Mouse (Mus musculus) hindbrain, embryonic 14.5 days (tissue): Measurements from ENCODE around the gene Arntl2. TPM values are rescaled to one million over a fixed set of nuclear protein-coding genes. Genes with fewer than 3 reads are reported as not detected.

Experiments
- ATAC-seq: fragments of 200-750 bp; cut with Nextera tagmentation; 2 replicates; pipeline ENCODE4 v1.8.0; 2017; ENCODE audit warnings: moderate number of reproducible peaks, mild to moderate bottlenecking, moderate TSS enrichment, moderate library complexity; ENCODE audit not compliant: low FRiP score
- DNase-seq: peaks from one replicate; pipeline ENCODE4 v3.0.0-alpha.2; 2015; ENCODE audit warnings: low spot score
- H3K27ac ChIP-seq: fragments of 300-500 bp; sonication (generic); 2 replicates; pipeline ENCODE4 v1.5.1; 2014; ENCODE audit warnings: mild to moderate bottlenecking, moderate library complexity
- H3K27me3 ChIP-seq: fragments of 300-500 bp; sonication (generic); 2 replicates; pipeline ENCODE4 v1.6.1; 2014; ENCODE audit warnings: mild to moderate bottlenecking, low read length, mixed read lengths; ENCODE audit not compliant: control insufficient read depth, insufficient read depth
- H3K36me3 ChIP-seq: fragments of 300-500 bp; sonication (generic); replicated peaks from 2 replicates; pipeline ENCODE4 v1.6.1; 2014; ENCODE audit not compliant: control insufficient read depth, insufficient read depth
- H3K4me1 ChIP-seq: fragments of 300-500 bp; sonication (generic); replicated peaks from 2 replicates; pipeline ENCODE4 v1.6.1; 2014; ENCODE audit warnings: antibody characterized with exemption, low read length, mixed read lengths; ENCODE audit not compliant: control insufficient read depth, insufficient read depth
- H3K4me2 ChIP-seq: fragments of 300-500 bp; sonication (generic); replicated peaks from 2 replicates; pipeline ENCODE4 v1.6.1; 2014; ENCODE audit warnings: mild to moderate bottlenecking, moderate library complexity
- H3K4me3 ChIP-seq: fragments of 300-500 bp; sonication (generic); replicated peaks from 2 replicates; pipeline ENCODE4 v1.5.1; 2014; ENCODE audit warnings: mild to moderate bottlenecking, low read length
- H3K9ac ChIP-seq: fragments of 300-500 bp; sonication (generic); 2 replicates; pipeline ENCODE4 v1.6.1; 2014
- H3K9me3 ChIP-seq: fragments of 300-500 bp; sonication (generic); 2 replicates; pipeline ENCODE4 v1.6.1; 2016; ENCODE audit warnings: low read length; ENCODE audit not compliant: control insufficient read depth
- WGBS: fragments of 180-500 bp; shearing (Covaris S2); extraction: QIAGEN DNeasy Blood & Tissue Kit; methylation state at CpG from one replicate; pipeline ENCODE4 v1.1.7; 2014; 5-methylcytosine and 5-hydroxymethylcytosine counted together
- polyA plus RNA-seq: library from polyadenylated mRNA; unstranded; fragments of >200 nt; fragmentation: Nextera tagmentation; extraction: Ambion mirVana; gene quantifications from 2 replicates; pipeline ENCODE4 v1.2.1, GENCODE M21; 2014

Gene Arntl2
- polyA plus RNA-seq = 2.5 TPM in 2 replicates

DNA sequence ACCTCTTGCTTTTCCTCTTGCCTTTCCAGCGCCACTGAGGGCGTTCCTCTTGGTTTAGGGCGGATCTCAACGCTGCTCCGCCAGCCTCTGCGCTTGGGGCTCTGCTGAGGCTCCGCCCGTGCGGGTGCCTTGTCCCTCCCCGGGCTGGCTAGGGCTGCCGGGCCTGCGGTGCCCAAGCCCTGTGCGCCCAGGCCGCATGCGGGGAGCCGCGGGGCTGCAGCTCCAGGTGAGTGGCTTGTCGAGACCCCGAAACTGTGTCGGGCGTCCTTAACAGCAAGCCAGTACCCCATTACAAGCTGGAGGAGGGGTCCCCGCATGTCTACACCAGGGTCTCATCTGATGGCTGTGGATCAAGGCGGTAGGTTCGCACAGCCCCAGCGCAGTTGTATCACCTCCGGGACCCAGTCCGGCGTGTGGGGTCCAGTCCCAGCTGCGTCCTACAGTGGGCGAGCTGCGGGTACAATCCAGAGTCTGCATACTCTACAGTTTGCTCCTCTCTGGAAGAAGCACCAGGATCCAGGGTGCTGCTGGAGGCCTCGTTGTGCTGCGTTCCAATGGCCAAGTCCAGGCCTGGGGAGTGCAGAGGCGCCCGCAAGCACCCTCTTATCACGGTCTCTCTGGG lies at the start of gene Arntl2:
Gene Arntl2 (plus strand): TSS at position 132 of the 622 bp plus-strand sequence.
- Histone ChIP-seq H3K36me3 (no peaks in the 10 kb centered on the region), H3K9ac (peak within 1 kb of the TSS; percentile 67), H3K27ac (no peak within 1 kb of the TSS), H3K9me3 (no peaks in the 10 kb centered on the region), H3K4me1 (peaks cover 14% of the 10 kb centered on the region), H3K4me3 (peak within 1 kb of the TSS; percentile 48), H3K4me2 (peak within 1 kb of the TSS; percentile 96), H3K27me3 (peaks cover 17% of the 10 kb centered on the region)
- DNase-seq = peak; percentile 69
- peak; percentile 91 for ATAC-seq
- WGBS = 1% methylated on average over 36 of the region's 36 CpGs

GRCm38 (mm10) chr6:146746577-146746976 lies 49.3 kb upstream of the Arntl2 start:
- H3K27ac ChIP-seq = no peak overlapping the region
- H3K27me3 ChIP-seq = no peaks in the 10 kb centered on the region
- no peaks in the 10 kb centered on the region for H3K9me3 ChIP-seq
- H3K4me2 ChIP-seq = no peak overlapping the region
- no peaks in the 10 kb centered on the region for H3K4me1 ChIP-seq
- no peak for DNase-seq
- no peak for ATAC-seq
- H3K9ac ChIP-seq = no peak overlapping the region
- H3K36me3 ChIP-seq = no peaks in the 10 kb centered on the region
- H3K4me3 ChIP-seq = no peak overlapping the region
- WGBS = 92% methylated on average over 5 of the region's 5 CpGs

GRCm38 (mm10) chr6:146747057-146747456 lies 48.8 kb upstream of the Arntl2 start:
- DNase-seq (no peak), ATAC-seq (no peak)

GRCm38 (mm10) chr6:146748271-146748670 lies 47.6 kb upstream of the Arntl2 start:
- Histone ChIP-seq H3K27me3 (no peaks in the 10 kb centered on the region), H3K4me1 (no peaks in the 10 kb centered on the region), H3K27ac (no peak overlapping the region), H3K4me2 (no peak overlapping the region), H3K9me3 (no peaks in the 10 kb centered on the region), H3K36me3 (no peaks in the 10 kb centered on the region), H3K4me3 (no peak overlapping the region), H3K9ac (no peak overlapping the region)
- no peak for ATAC-seq
- 85% methylated on average over 1 of the region's 1 CpGs for WGBS
- no peak for DNase-seq

More at GRCm38 (mm10) chr6:146747057-146747456, 48.8 kb upstream of the Arntl2 start:
- H3K4me1 ChIP-seq = no peaks in the 10 kb centered on the region
- H3K4me2 ChIP-seq = no peak overlapping the region
- no peak overlapping the region for H3K4me3 ChIP-seq
- no peak overlapping the region for H3K9ac ChIP-seq
- H3K36me3 ChIP-seq = no peaks in the 10 kb centered on the region
- H3K27me3 ChIP-seq = no peaks in the 10 kb centered on the region
- no peaks in the 10 kb centered on the region for H3K9me3 ChIP-seq
- no peak overlapping the region for H3K27ac ChIP-seq

DNA sequence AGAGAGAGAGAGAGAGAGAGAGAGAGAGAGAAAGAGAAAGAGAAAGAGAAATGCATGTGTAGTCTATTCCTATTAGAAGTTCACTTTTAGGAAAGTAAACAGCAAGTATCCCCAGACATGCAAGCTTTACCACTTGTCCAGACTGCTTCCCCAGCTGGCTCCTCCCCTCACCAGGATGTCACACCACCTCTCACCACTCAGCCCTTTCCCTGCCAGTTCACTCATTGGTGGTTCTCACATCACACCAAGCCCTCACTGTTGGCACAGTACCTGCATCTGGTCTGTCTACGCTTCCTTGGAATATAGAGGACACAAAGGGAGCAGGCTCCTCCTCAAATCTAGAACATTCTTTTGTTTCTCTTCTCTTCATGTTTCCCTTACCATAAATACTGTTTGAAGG lies 44.2 kb upstream of the Arntl2 start:
- H3K27ac ChIP-seq = no peak overlapping the region
- no peak overlapping the region for H3K4me2 ChIP-seq
- H3K36me3 ChIP-seq = no peaks in the 10 kb centered on the region
- WGBS = 65% methylated on average over 1 of the region's 1 CpGs
- H3K4me3 ChIP-seq = no peak overlapping the region
- DNase-seq (no peak), ATAC-seq (no peak)
- 0 out of 2 replicates have a peak, but pooled peaks cover 3% of the 10 kb centered on the region for H3K4me1 ChIP-seq
- H3K9ac ChIP-seq = no peak overlapping the region
- H3K27me3 ChIP-seq = no peaks in the 10 kb centered on the region
- no peaks in the 10 kb centered on the region for H3K9me3 ChIP-seq

GRCm38 (mm10) chr6:146752178-146752577 lies 43.7 kb upstream of the Arntl2 start:
- Histone ChIP-seq H3K9ac (no peak overlapping the region), H3K36me3 (no peaks in the 10 kb centered on the region), H3K27me3 (no peaks in the 10 kb centered on the region), H3K9me3 (no peaks in the 10 kb centered on the region), H3K27ac (no peak overlapping the region), H3K4me3 (no peak overlapping the region), H3K4me1 (0 out of 2 replicates have a peak, but pooled peaks cover 3% of the 10 kb centered on the region), H3K4me2 (no peak overlapping the region)
- 86% methylated on average over 2 of the region's 2 CpGs for WGBS
- no peak for ATAC-seq
- DNase-seq = no peak

- H3K4me2 ChIP-seq = no peak overlapping the region
- no peaks in the 10 kb centered on the region for H3K9me3 ChIP-seq
- WGBS = 65% methylated on average over 1 of the region's 1 CpGs
- no peak for DNase-seq
- H3K4me1 ChIP-seq = 0 out of 2 replicates have a peak, but pooled peaks cover 3% of the 10 kb centered on the region
- H3K9ac ChIP-seq = no peak overlapping the region
- no peak overlapping the region for H3K4me3 ChIP-seq
- no peaks in the 10 kb centered on the region for H3K27me3 ChIP-seq
- no peaks in the 10 kb centered on the region for H3K36me3 ChIP-seq
- no peak for ATAC-seq
- 0 out of 2 replicates have a peak overlapping the region, but pooled peaks have one; percentile 8 for H3K27ac ChIP-seq
Measured at GRCm38 (mm10) chr6:146752612-146753011, 43.2 kb upstream of the Arntl2 start.

GRCm38 (mm10) chr6:146753560-146754160 lies 42.2 kb upstream of the Arntl2 start:
- Histone ChIP-seq H3K4me3 (no peak overlapping the region), H3K4me2 (no peak overlapping the region), H3K4me1 (0 out of 2 replicates have a peak, but pooled peaks cover 3% of the 10 kb centered on the region), H3K9me3 (no peaks in the 10 kb centered on the region), H3K27me3 (no peaks in the 10 kb centered on the region), H3K27ac (no peak overlapping the region), H3K9ac (no peak overlapping the region), H3K36me3 (no peaks in the 10 kb centered on the region)
- WGBS = 83% methylated on average over 2 of the region's 2 CpGs
- ATAC-seq (no peak), DNase-seq (no peak)

DNA sequence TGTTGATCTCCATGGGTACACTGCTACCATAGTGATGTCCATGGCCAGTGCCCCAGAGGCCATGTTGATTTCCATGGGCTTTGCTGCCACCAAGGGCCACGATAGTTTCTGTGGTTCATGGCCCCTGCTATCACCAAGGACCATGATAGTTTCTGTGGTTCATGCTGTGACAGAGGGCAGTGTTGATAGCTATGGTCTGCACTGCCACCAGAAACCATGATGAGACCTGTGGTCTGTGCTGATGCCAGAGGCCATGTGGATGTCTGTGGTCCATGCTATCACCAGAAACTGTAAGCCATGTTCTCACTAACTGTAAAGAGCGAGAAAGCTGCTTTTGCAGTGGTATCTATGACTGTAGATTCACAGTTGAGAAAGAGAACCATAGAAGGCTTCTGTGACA lies 40.7 kb upstream of the Arntl2 start:
- H3K4me3 ChIP-seq = no peak overlapping the region
- ATAC-seq = no peak
- no peaks in the 10 kb centered on the region for H3K9me3 ChIP-seq

More for the DNA sequence above, 40.7 kb upstream of the Arntl2 start:
- no peak overlapping the region for H3K9ac ChIP-seq
- no peaks in the 10 kb centered on the region for H3K36me3 ChIP-seq
- DNase-seq = no peak
- H3K4me1 ChIP-seq = 0 out of 2 replicates have a peak, but pooled peaks cover 3% of the 10 kb centered on the region
- 88% methylated on average over 2 of the region's 2 CpGs for WGBS
- no peak overlapping the region for H3K27ac ChIP-seq
- H3K27me3 ChIP-seq = no peaks in the 10 kb centered on the region
- H3K4me2 ChIP-seq = no peak overlapping the region
